Mouse (Mus musculus): Measurements from ENCODE around the gene Usp25.

DNA sequence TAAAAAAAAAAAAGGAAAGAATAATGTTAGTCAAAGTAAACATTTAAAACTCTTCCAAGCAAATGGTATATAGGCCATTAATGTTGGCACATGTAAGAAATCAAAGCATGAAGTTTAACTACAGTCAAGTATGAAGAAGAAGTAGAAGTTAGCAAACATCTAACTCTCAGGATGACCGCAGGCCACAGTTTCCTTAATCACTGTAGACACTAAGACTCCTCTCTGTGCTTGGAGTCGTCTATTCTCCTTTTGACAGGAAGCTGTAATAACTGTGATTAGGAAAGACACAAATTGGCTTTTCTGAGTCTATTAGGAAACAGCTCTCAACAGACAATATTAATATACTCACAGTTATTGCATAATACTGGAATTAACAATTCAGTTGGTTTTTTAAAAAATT is 70.6 kb downstream of the Usp25 start:
- TF ChIP-seq CTCF (IDR thresholded peaks at IDR 0.05) (no peak), EP300 (IDR thresholded peaks at IDR 0.05) (no peak)
